Mouse (Mus musculus): ENCODE data around the gene Dedd. TPM values are rescaled to one million over a fixed set of nuclear protein-coding genes. Genes with fewer than 3 reads are reported as not detected.

Gene Dedd
- total RNA-seq, 2 experiments from 2014 or later = 26.3 to 27.7 TPM

DNA sequence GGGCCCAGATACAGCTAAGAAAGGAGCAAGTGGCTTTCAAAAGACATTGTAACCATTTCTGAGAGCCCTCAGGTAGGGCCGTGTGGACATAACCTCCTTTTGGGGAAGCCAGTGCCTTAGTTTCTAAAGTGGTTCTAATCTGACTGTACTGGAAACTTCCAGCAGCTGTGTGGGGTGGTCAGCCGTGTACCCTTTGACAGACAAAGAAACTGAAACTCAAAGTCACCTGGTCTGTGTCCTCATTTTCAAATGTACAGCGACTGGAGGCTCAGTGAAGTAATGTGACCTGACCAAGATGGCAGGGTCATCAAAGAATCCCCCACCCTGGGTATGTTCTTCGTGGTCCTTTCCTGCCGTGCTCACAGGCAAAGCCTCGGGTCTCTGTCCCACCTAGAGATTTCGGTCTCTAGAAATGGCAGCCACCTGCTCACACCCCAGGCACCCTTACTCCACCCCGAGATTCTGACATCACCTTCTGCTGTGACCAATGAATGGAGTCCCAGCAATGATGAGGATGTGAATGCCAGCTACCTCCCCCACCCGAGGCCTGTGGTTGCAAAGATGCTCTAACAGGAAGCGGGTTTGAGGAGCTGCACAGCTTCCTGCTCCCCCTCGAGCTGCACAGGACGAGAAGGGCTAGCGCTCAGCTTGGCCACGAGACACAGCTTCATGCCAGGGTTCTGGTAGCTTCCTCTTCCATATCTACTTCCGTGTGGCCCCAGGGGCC, 59.6 kb downstream of the Dedd start, which contains the start of gene Arhgap30:
Gene Arhgap30 (plus strand): TSS at position 579 of the 727 bp plus-strand sequence.
- intact Hi-C loops (cut with DNase I; ENCODE audit: low total_unique reads) = loop anchor here (10.0 kb wide), 1 partner anchor 176 kb away; no protein-coding TSS in a partner anchor
- DNase-seq = peak; percentile 27

DNA sequence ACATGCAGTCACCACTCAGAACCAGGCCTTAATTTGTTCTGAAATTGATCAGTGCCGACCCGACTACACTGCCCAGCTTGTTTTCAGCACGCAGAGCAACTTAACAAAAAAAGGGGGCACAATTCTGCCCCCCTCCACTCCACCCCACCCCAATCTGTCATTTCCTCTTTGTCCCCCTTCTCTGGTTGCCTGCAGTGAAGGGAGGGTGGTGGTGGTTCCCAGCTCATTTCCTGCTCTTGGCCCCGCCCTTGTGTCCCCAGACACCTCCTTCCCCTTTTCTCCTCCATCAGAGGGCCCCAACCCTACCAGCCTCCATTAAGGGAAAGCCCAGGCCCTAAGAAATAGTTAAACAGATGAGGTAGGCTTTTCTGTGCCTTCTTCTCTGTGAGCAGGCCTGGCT, 61.2 kb downstream of the Dedd start:
- intact Hi-C loops (cut with DNase I; ENCODE audit: low total_unique reads) = no loop called here
- no peak for DNase-seq

Other genes starting within 250 kb of the Dedd start
- gene Cfap126, start 215.2 kb upstream of the Dedd start, total RNA-seq (2021) = under 1 TPM; 0.72 to 0.73 TPM
- 100 to 1,000 TPM; 692 to 793 TPM for gene Sdhc, start 178.5 kb upstream of the Dedd start, total RNA-seq (2021)
- gene Mpz, start 178.4 kb upstream of the Dedd start, total RNA-seq (2021) = 100 to 1,000 TPM; 117 to 734 TPM
- 10 to 100 TPM; 12.3 to 17.1 TPM for gene Pcp4l1, start 132.9 kb upstream of the Dedd start, total RNA-seq (2021)
- not detected for gene Nr1i3, start 115.2 kb upstream of the Dedd start, total RNA-seq (2021)
- gene Tomm40l, start 106.6 kb upstream of the Dedd start, total RNA-seq (2021) = 10 to 100 TPM; 44.3 to 46.7 TPM
- not detected for gene Apoa2, start 104.1 kb upstream of the Dedd start, total RNA-seq (2021)
- gene Fcer1g, start 94.8 kb upstream of the Dedd start, total RNA-seq (2021) = 1 to 10 TPM; 6.3 to 7.1 TPM
- gene Adamts4, start 78.7 kb upstream of the Dedd start, total RNA-seq (2021) = 1 to 10 TPM; 2.4 to 3.1 TPM
- gene Ndufs2, start 77.8 kb upstream of the Dedd start, total RNA-seq (2021) = 100 to 1,000 TPM; 580 to 737 TPM
- 1 to 10 TPM; 5.9 to 9.4 TPM for gene B4galt3, start 58.8 kb upstream of the Dedd start, total RNA-seq (2021)
- 10 to 100 TPM in 1 of 2 experiments, 1 to 10 TPM in 1; 9.6 to 11.8 TPM for gene Ppox, start 48.0 kb upstream of the Dedd start, total RNA-seq (2021)
- 10 to 100 TPM; 13.1 to 13.7 TPM for gene Usp21, start 41.2 kb upstream of the Dedd start, total RNA-seq (2021)
- 10 to 100 TPM; 84.3 to 87.2 TPM for gene Ufc1, start 34.1 kb upstream of the Dedd start, total RNA-seq (2021)
- 10 to 100 TPM; 19.3 to 25.3 TPM for gene Nit1, start 16.5 kb downstream of the Dedd start, total RNA-seq (2021)
- gene Pfdn2, start 16.5 kb downstream of the Dedd start, total RNA-seq (2021) = 10 to 100 TPM; 86.7 to 93.6 TPM
- under 1 TPM; 0.20 to 0.27 TPM for gene Klhdc9, start 31.7 kb downstream of the Dedd start, total RNA-seq (2021)
- gene Nectin4, start 41.0 kb downstream of the Dedd start, total RNA-seq (2021) = not detected
- gene Arhgap30, start 59.8 kb downstream of the Dedd start, total RNA-seq (2021) = 1 to 10 TPM in 1 of 2 experiments, under 1 TPM in 1; 0.97 to 1.2 TPM
- 10 to 100 TPM; 25.8 to 27.0 TPM for gene Usf1, start 82.2 kb downstream of the Dedd start, total RNA-seq (2021)
- gene Tstd1, start 89.7 kb downstream of the Dedd start, total RNA-seq (2021) = under 1 TPM; 0.78 to 0.98 TPM
- 10 to 100 TPM; 10.8 to 12.6 TPM for gene F11r, start 108.4 kb downstream of the Dedd start, total RNA-seq (2021)
- 1 to 10 TPM; 2.1 to 2.5 TPM for gene Alyref2, start 174.3 kb downstream of the Dedd start, total RNA-seq (2021)
- not detected for gene Itln1, start 206.1 kb downstream of the Dedd start, total RNA-seq (2021)
- gene Cd244a, start 230.0 kb downstream of the Dedd start, total RNA-seq (2021) = not detected

Data from gastrocnemius, postnatal 14 days (tissue).